Mouse (Mus musculus) forebrain, embryonic 10.5 days (tissue): Measurements from ENCODE around the gene Prkn. TPM values are rescaled to one million over a fixed set of nuclear protein-coding genes. Genes with fewer than 3 reads are reported as not detected.
A peak's percentile ranks its signal among the peaks of the same experiment; 100 is the strongest.

Source experiments
- DNase-seq: peaks from one replicate; pipeline ENCODE4 v3.0.0-alpha.2; 2017; ENCODE audit warnings: low spot score; ENCODE audit errors: extremely low spot score
- H3K27ac ChIP-seq: fragments of 300-500 bp; sonication (generic); 2 replicates; pipeline ENCODE4 v1.5.1; 2016; ENCODE audit warnings: mild to moderate bottlenecking
- H3K27me3 ChIP-seq: fragments of 300-500 bp; sonication (generic); 2 replicates; pipeline ENCODE4 v1.6.1; 2016; ENCODE audit warnings: mild to moderate bottlenecking; ENCODE audit not compliant: poor library complexity, severe bottlenecking
- H3K36me3 ChIP-seq: fragments of 300-500 bp; sonication (generic); replicated peaks from 2 replicates; pipeline ENCODE4 v1.6.1; 2016; ENCODE audit warnings: mild to moderate bottlenecking, moderate library complexity
- H3K4me1 ChIP-seq: fragments of 300-500 bp; sonication (generic); 2 replicates; pipeline ENCODE4 v1.6.1; 2016
- H3K4me3 ChIP-seq: fragments of 300-500 bp; sonication (generic); 2 replicates; pipeline ENCODE4 v1.5.1; 2016; ENCODE audit warnings: mild to moderate bottlenecking, moderate library complexity
- H3K9me3 ChIP-seq: fragments of 300-500 bp; sonication (generic); 2 replicates; pipeline ENCODE4 v1.6.1; 2016; ENCODE audit warnings: mild to moderate bottlenecking, moderate library complexity
- WGBS: fragments of 180-500 bp; shearing (Covaris S2); methylation state at CpG from one replicate; pipeline ENCODE4 v1.1.7; 2016; 5-methylcytosine and 5-hydroxymethylcytosine counted together
- polyA plus RNA-seq: library from polyadenylated mRNA; unstranded; fragments of >200 nt; fragmentation: Nextera tagmentation; extraction: Ambion mirVana; gene quantifications from 2 replicates; pipeline ENCODE4 v1.2.1, GENCODE M21; 2016

Gene Prkn
- polyA plus RNA-seq, 1 experiment from 2014 or later: 0.81 TPM

DNA sequence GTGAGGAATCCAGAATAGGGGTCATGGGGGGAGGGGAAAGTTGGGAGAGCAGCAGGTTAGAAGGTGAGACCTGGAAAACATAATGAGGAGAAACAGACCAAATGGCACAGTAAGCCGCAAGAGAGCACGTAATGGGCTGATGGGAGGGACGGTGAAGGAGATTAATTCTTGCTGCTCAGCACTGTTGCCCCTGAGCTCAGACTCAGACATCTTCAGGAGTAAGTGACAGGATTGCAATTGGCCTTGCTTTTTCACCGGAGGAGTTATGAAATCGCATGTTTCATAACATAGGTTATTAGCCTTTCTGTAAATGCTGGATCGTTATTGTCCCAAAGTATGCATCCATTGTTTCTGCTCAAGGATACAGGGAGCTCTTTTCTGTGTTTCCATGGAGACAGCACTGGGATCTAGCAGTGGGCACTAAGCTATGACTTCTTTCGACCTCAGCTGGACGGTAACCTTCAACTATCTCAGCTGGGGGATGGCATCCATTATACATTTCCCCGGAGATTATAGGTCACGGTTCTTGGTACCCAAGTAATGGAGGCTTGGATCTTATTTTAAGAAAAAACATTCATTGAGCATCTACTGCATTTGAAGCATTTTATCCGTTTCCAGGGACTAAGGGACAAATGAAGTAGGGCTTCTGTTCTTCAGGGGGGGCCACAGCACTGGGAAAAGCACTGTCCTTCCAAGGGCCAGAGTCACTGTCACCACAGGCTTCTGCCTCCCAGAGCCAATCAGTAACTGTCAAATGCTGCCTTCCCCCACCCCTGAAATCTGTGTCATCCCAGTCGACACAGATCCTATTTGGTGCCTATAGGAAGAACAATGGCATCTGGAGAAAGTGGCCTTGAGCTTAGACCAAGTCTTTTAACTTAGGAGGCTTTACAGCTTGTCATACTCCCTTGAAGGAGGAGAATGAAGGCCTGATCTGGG, 890.7 kb downstream of the Prkn start:
- no peak for DNase-seq
- no peak overlapping the region for H3K27ac ChIP-seq
- no peak overlapping the region for H3K4me3 ChIP-seq
- no peaks in the 10 kb centered on the region for H3K27me3 ChIP-seq
- WGBS: 70% methylated on average over 12 of the region's 12 CpGs
- no peaks in the 10 kb centered on the region for H3K9me3 ChIP-seq
- peaks cover 21% of the 10 kb centered on the region for H3K4me1 ChIP-seq
- no peaks in the 10 kb centered on the region for H3K36me3 ChIP-seq

DNA sequence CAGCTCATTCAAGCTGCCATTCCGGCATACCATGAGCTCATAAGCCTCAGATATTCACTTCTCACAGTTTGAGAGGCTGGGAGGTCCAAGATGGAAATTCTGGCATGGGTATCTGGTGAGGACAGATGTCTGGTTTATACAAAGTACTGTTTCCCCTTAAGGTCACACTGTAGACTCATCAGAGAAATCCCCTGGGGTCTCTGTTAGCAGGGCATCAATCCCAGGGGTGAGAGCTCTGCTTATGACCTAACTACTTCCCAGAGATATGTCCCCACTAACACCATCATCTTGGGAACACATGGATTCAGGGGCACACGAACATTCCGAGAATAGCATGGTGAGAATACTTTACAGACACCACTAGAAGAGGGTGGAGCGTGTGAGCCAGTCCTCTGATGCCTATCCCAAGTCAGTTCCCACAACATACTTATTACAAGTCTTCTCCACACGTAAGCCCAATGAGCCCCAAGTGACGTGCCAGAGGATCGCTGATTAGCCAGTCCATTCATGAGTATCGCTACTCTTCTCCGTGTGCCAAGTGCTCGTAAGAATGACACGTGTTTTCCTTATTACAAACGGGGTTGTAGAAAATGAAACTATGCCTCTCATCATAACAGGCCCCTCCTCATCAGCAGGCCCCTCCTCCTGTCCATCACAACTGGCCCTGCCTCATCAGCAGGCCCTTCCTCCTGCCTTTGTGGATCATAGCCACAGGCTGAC, 895.1 kb downstream of the Prkn start:
- no peak overlapping the region for H3K4me3 ChIP-seq
- WGBS: 93% methylated on average over 12 of the region's 12 CpGs
- no peak for DNase-seq

DNA sequence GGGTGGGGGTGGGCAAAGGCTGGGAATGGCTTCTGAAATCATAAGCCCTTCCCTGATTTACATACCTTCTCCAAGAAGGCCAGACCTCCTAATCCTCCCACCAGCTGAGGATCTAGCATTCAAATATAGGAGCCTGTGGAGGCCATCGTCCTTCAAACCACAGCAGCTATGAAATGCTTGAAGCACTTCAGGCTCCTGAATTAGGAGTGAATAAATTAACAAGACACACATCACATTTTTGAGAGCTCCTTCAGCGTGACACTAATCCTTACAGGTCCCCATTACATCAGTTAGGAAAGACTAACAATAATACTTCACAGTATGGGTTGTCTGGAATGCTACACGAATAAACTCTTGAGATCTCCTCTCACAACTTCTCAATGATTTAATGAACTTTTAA, 896.3 kb downstream of the Prkn start:
- Histone ChIP-seq H3K4me1 (peaks cover 10% of the 10 kb centered on the region; the same call in 1 of the 2 replicates), H3K4me3 (no peak overlapping the region), H3K27ac (no peak overlapping the region), H3K9me3 (no peaks in the 10 kb centered on the region), H3K36me3 (no peaks in the 10 kb centered on the region), H3K27me3 (no peaks in the 10 kb centered on the region)
- DNase-seq: no peak
- 59% methylated on average over 3 of the region's 3 CpGs for WGBS

More for the DNA sequence above, 895.1 kb downstream of the Prkn start:
- Histone ChIP-seq H3K4me1 (peaks cover 17% of the 10 kb centered on the region), H3K27ac (no peak overlapping the region), H3K27me3 (no peaks in the 10 kb centered on the region), H3K36me3 (no peaks in the 10 kb centered on the region), H3K9me3 (no peaks in the 10 kb centered on the region)

DNA sequence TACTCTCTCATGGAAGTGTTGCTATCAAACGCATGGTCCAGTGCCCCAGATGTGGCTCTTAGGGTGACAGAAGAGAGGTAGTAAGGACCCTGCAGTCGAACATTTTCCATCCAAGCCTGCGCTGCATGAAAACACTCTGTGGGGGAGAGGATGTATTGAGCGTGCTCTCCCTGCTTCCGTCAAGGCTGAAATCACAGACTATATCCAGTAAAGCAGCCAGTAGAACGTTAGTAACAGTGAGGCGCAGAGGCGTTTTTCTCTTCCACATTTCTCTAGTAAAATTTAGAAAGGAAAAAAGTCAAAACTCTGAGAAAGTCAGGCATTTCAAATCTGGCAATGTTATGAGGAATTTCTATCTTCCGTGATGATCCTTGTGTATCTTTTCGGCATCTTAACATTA, 897.7 kb downstream of the Prkn start:
- no peak for DNase-seq
- no peaks in the 10 kb centered on the region for H3K9me3 ChIP-seq
- no peak overlapping the region for H3K4me3 ChIP-seq
- H3K4me1 ChIP-seq: peaks cover 10% of the 10 kb centered on the region; the same call in 1 of the 2 replicates
- H3K36me3 ChIP-seq: no peaks in the 10 kb centered on the region
- no peaks in the 10 kb centered on the region for H3K27me3 ChIP-seq
- no peak overlapping the region for H3K27ac ChIP-seq
- 92% methylated on average over 10 of the region's 10 CpGs for WGBS

DNA sequence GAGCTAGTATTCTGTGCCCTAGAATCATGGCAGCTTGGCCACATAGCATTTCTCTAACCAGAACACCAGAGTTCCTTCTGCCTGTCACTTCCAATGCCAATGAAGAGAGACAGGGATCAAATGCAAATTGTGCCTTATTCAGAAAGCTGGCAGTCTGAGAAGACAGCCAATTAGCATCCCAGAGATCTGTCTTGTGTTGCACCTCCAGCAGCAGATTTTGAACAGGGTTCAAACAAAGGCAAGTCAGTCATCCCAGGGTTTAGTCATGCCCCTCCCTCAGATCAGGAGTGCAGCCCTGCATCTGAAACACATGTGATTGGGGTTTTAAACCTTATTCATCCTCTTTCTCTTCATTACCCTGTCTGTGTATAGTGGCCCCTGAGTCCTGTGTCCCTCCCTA, 900.5 kb downstream of the Prkn start:
- Histone ChIP-seq H3K4me3 (no peak overlapping the region), H3K36me3 (no peaks in the 10 kb centered on the region), H3K27me3 (no peaks in the 10 kb centered on the region), H3K27ac (no peak overlapping the region), H3K4me1 (peaks cover 10% of the 10 kb centered on the region; the same call in 1 of the 2 replicates), H3K9me3 (no peaks in the 10 kb centered on the region)
- DNase-seq: no peak

DNA sequence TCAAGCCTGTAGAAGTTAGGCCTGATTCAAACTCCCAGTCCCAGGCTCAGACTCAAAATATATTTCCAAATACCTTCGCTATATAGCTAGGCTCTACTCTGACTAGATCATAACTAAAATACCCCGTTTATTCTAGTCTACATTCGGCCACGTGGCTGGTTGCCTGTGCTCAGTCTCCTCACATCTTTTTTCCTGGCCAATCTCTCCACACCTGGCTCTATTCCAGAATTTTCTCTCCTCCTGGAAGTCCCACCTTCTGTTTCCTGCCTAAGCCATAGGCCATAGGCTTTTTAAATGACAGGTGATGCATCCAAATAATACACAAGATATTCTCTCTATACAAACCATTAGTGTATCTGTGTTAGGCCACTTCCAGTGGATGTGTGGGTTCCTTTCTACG, 901.0 kb downstream of the Prkn start:
- no peaks in the 10 kb centered on the region for H3K9me3 ChIP-seq
- H3K27me3 ChIP-seq: no peaks in the 10 kb centered on the region
- whole genome bisulfite sequencing: 91% methylated on average over 5 of the region's 5 CpGs
- H3K36me3 ChIP-seq: no peaks in the 10 kb centered on the region
- DNase-seq: no peak
- H3K4me1 ChIP-seq: peaks cover 9% of the 10 kb centered on the region; the same call in 1 of the 2 replicates
- H3K4me3 ChIP-seq: no peak overlapping the region
- H3K27ac ChIP-seq: no peak overlapping the region

DNA sequence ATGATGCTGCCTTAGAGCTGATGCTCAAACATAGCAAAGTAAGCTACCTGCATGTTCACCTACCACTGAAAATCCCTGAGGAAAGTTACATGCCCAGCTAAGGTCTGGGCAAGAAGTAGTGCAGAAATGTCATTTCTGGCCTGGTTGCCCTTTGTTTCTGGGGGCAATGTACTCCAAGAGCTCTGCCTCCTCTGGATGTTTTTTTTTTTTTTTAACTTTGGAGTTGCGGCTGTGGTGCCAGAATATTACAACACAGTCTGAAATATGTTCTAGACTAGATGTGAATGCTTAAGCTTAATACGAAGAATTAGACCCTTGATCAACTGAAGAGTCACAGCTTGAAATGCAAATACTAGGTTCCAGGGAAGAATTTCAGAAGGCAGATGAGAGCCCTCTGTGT, 911.1 kb downstream of the Prkn start:
- H3K27ac ChIP-seq: no peak overlapping the region
- DNase-seq: no peak
- H3K4me1 ChIP-seq: no peaks in the 10 kb centered on the region
- H3K36me3 ChIP-seq: no peaks in the 10 kb centered on the region
- H3K27me3 ChIP-seq: no peaks in the 10 kb centered on the region
- H3K9me3 ChIP-seq: no peaks in the 10 kb centered on the region
- 94% methylated on average over 2 of the region's 2 CpGs for WGBS
- H3K4me3 ChIP-seq: no peak overlapping the region

DNA sequence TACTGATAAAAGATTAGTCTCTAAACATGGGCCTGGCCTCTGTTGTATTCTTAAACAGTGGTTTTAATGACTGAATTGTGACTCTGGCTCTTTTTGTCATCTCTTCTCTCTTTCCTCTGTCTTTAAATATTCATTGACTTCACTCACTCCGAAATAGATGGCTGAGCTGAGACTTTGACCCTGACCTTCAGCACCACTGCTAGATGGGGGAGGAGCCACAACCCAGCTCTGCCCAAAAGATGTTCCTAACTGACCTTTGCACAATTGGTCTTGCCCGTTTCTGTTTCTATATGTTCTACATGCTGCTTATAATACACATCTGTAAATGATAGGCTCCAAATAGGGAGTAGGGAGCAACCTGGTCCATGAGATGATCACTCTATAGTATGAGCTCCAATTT, 912.5 kb downstream of the Prkn start:
- Histone ChIP-seq H3K4me1 (no peaks in the 10 kb centered on the region), H3K27ac (no peak overlapping the region), H3K36me3 (no peaks in the 10 kb centered on the region), H3K9me3 (no peaks in the 10 kb centered on the region), H3K27me3 (no peaks in the 10 kb centered on the region), H3K4me3 (no peak overlapping the region)
- DNase-seq: no peak
- 69% methylated on average over 2 of the region's 2 CpGs for WGBS

DNA sequence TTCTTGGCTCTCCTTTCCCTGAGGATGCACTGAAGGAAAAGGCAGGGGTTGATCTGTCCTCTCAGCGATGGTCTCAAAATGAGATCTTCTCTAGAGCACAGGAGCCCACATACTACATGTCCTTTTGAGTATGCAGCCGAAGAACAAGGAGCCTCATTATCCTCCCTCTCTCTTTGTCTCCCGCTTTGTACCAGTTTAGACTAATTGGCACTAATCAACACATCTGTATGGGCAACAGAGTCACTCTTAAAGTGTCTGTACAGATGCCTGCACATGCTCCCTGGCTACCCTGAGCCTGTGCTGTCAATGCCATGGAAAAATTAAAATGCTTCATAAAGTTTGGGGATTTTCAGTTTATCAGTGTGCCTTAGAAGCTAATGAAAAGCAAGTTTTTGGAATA, 924.9 kb downstream of the Prkn start:
- no peak for DNase-seq
- H3K4me3 ChIP-seq: no peak overlapping the region
- H3K27me3 ChIP-seq: no peaks in the 10 kb centered on the region
- peaks cover 4% of the 10 kb centered on the region; the same call in 1 of the 2 replicates for H3K9me3 ChIP-seq
- 47% methylated on average over 3 of the region's 3 CpGs for WGBS
- H3K36me3 ChIP-seq: no peaks in the 10 kb centered on the region
- H3K27ac ChIP-seq: peak overlapping the region; percentile 30; the same call in 1 of the 2 replicates
- H3K4me1 ChIP-seq: peaks cover 24% of the 10 kb centered on the region

DNA sequence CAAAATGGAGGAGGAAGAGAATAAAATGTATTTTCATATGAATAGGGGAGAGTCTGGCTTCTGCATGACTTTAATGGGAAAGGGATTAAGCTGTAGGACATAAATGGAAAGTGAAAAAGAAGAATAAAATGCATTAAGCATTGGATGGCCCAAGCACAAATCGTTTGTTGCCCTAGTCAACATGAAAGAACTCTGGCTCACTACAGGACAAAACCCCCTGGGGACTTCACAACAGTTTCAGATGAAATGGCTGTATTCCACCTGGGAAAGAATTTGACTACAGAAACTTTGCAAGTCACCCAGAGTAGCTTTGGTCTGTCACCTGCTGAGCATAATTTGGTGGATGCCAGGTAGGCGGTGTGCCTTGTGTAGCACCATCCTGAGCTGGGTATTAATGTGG, 925.4 kb downstream of the Prkn start:
- Histone ChIP-seq H3K36me3 (no peaks in the 10 kb centered on the region), H3K27me3 (no peaks in the 10 kb centered on the region), H3K9me3 (peaks cover 3% of the 10 kb centered on the region; the same call in 1 of the 2 replicates), H3K4me3 (no peak overlapping the region), H3K4me1 (peaks cover 24% of the 10 kb centered on the region), H3K27ac (no peak overlapping the region; the same call in 1 of the 2 replicates)
- WGBS: 29% methylated on average over 2 of the region's 2 CpGs
- DNase-seq: no peak

DNA sequence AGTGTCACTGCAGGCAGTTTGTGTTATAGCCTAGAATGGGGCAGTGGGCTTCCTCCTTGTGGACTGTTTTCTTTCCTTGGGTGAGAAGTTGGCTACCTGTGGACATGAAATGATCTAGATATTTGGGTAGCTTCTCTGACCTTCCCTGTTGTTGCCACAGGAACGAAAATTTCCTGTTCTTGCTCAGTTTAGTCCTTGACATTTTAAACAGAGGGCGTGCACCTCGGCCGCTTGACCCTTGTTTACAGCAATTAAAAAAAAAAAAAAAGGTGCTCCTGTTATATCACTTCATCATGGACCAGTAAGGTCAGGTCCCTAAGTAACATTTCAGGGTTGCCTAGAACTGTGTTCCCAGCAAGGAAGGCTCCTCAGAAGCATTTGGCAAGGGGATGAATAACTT, 927.1 kb downstream of the Prkn start:
- Histone ChIP-seq H3K4me1 (peaks cover 24% of the 10 kb centered on the region), H3K27ac (no peak overlapping the region), H3K36me3 (no peaks in the 10 kb centered on the region), H3K9me3 (no peaks in the 10 kb centered on the region), H3K4me3 (no peak overlapping the region), H3K27me3 (no peaks in the 10 kb centered on the region)
- no peak for DNase-seq
- WGBS: 87% methylated on average over 4 of the region's 4 CpGs

DNA sequence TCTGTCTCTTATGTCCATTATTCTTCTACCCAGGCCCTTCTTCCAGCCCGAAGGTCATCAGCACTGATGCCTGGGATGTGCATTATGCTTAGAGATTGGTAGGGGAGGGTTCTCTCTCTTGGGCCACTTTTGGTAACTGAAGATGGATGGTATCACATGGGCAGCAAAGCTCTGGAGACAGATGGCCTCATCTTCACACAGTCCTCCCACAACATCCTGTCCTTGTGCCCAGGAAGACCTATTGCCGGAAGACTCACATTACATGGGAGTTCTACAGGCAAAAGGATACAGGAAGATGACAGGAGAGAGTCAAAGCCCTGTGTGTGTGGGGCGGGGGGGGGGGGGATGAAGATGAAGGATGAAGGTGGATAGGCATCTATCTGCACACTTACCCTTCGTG, 928.2 kb downstream of the Prkn start:
- H3K4me1 ChIP-seq: peaks cover 24% of the 10 kb centered on the region
- WGBS: 86% methylated on average over 4 of the region's 4 CpGs
- no peak for DNase-seq
- H3K4me3 ChIP-seq: no peak overlapping the region
- no peaks in the 10 kb centered on the region for H3K36me3 ChIP-seq
- no peaks in the 10 kb centered on the region for H3K9me3 ChIP-seq
- H3K27me3 ChIP-seq: no peaks in the 10 kb centered on the region
- peak overlapping the region; percentile 7; the same call in 1 of the 2 replicates for H3K27ac ChIP-seq

DNA sequence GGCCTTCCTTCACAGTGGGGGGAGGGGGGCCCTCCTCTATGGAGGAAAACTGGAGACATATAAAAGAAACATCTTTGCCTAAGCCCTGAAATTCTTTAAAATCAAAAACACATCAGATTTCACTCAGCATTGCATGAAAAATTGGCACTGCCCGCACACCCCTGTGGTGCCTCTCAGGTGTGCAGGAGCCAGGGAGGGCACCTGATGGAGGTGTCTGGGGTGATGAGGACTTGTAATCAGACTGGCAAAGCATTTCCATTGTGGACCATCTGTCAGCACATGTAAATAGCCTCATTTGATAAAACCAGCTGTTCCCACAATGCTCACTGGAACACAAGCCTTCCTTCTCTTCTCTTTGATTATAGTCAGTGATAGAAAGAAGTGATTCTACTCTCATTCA, 928.8 kb downstream of the Prkn start:
- WGBS: 94% methylated on average over 1 of the region's 1 CpGs
- no peaks in the 10 kb centered on the region for H3K9me3 ChIP-seq
- H3K4me3 ChIP-seq: no peak overlapping the region
- peaks cover 24% of the 10 kb centered on the region for H3K4me1 ChIP-seq
- DNase-seq: no peak
- no peak overlapping the region for H3K27ac ChIP-seq
- H3K36me3 ChIP-seq: no peaks in the 10 kb centered on the region
- no peaks in the 10 kb centered on the region for H3K27me3 ChIP-seq
